Mouse (Mus musculus): ENCODE measurements around the gene Nudt8. TPM values are rescaled to one million over a fixed set of nuclear protein-coding genes. Genes with fewer than 3 reads are reported as not detected.
"Not testable (repeated sequence)": the region's sequence is repeated elsewhere in the genome, so short reads cannot be mapped to it uniquely, and the experiment has no call there.

The Nudt8 gene
- total and polyA plus RNA-seq, 3 experiments: 24.7 to 40.2 (median 36.3) TPM

- dilution Hi-C loops (cut with MboI; ENCODE audit: extremely low pct_ligation_motif_present, extremely low pct_unique_long_range_greater_than_20kb, low sequenced_read_pairs) (no loop called here), in situ Hi-C loops (cut with MboI; ENCODE audit: low pct_ligation_motif_present, low pct_unique_long_range_greater_than_20kb, low sequenced_read_pairs) (no loop called here)
- no peak for DNase-seq (ENCODE audit: extremely low read depth)
- H3K4me2 ChIP-seq (ENCODE audit: insufficient read depth, low read depth, poor library complexity, severe bottlenecking): no peak overlapping the region
- peaks cover 2 to 9% of the 10 kb centered on the region in 2 experiments; a peak in 3 of 4 replicates for H3K4me1 ChIP-seq (ENCODE audit: control insufficient read depth in 1 of 2, insufficient read depth in 2 of 2)
- H3K27me3 ChIP-seq (replicated peaks): no peaks in the 10 kb centered on the region
- TF ChIP-seq IRF4 (IDR thresholded peaks at IDR 0.05; ENCODE audit: low read depth, low read length): no peak
- no peak overlapping the region for H3K4me3 ChIP-seq (replicated peaks in 1 of 3; ENCODE audit: low read depth in 2 of 3, low read length in 2 of 3, poor library complexity in 1 of 3)
- no peaks in the 10 kb centered on the region for H3K9me3 ChIP-seq (replicated peaks; ENCODE audit: low read length)
- H3K27ac ChIP-seq (ENCODE audit: insufficient read depth, low read depth): no peak overlapping the region
- no peak overlapping the region for H3K9ac ChIP-seq (ENCODE audit: insufficient read depth, low read depth)
- H3K36me3 ChIP-seq (replicated peaks in 1 of 2; ENCODE audit: control insufficient read depth in 1 of 2, insufficient read depth in 1 of 2, low read length in 1 of 2): peaks cover 5 to 6% of the 10 kb centered on the region in 2 experiments
- H3K79me2 ChIP-seq (replicated peaks; ENCODE audit: control insufficient read depth, extremely low read depth, insufficient read depth, poor library complexity, severe bottlenecking): no peaks in the 10 kb centered on the region
These were observed 45.3 kb upstream of the Nudt8 start for GRCm38 (mm10) chr19:3955033-3955432.

GRCm38 (mm10) chr19:3955804-3956203 lies 44.6 kb upstream of the Nudt8 start:
- H3K27ac ChIP-seq (ENCODE audit: insufficient read depth, low read depth): no peak overlapping the region
- TF ChIP-seq SIN3A (IDR thresholded peaks at IDR 0.05; ENCODE audit: low read length): no peak
- no peak for TF ChIP-seq MYC (IDR thresholded peaks at IDR 0.05; ENCODE audit: low read depth, low read length)
- TF ChIP-seq TBP (conservative IDR thresholded peaks at IDR 0.05; ENCODE audit: low read depth, low read length): no peak
- no peak for TF ChIP-seq ELF1 (IDR thresholded peaks at IDR 0.05; ENCODE audit: low read depth, low read length)
- TF ChIP-seq MAX (IDR thresholded peaks at IDR 0.05; ENCODE audit: low read length): no peak
- no peak for TF ChIP-seq JUN (IDR thresholded peaks at IDR 0.05; ENCODE audit: insufficient read depth, low read depth, low read length)
- no peak for TF ChIP-seq USF2 (conservative IDR thresholded peaks at IDR 0.05; ENCODE audit: low read depth, low read length)
- TF ChIP-seq ZMIZ1 (IDR thresholded peaks at IDR 0.05; ENCODE audit: low read depth, low read length): no peak
- TF ChIP-seq TCF12 (IDR thresholded peaks at IDR 0.05; ENCODE audit: low read depth, low read length): no peak
- no peak for TF ChIP-seq SMC3 (IDR thresholded peaks at IDR 0.05; ENCODE audit: low read depth, low read length)
- TF ChIP-seq E2F4 (IDR thresholded peaks at IDR 0.05; ENCODE audit: insufficient replicate concordance, low read depth, low read length): no peak
- no peak for TF ChIP-seq MXI1 (IDR thresholded peaks at IDR 0.05; ENCODE audit: low read depth, low read length)
- H3K27me3 ChIP-seq (replicated peaks): no peaks in the 10 kb centered on the region
- H3K36me3 ChIP-seq (replicated peaks in 1 of 2; ENCODE audit: control insufficient read depth in 1 of 2, insufficient read depth in 1 of 2, low read length in 1 of 2): no peaks in the 10 kb centered on the region
- H3K9ac ChIP-seq (ENCODE audit: insufficient read depth, low read depth): no peak overlapping the region
- H3K4me3 ChIP-seq (replicated peaks in 1 of 3; ENCODE audit: low read depth in 2 of 3, low read length in 2 of 3, poor library complexity in 1 of 3): no peak overlapping the region
- in situ Hi-C loops (cut with MboI; ENCODE audit: low pct_ligation_motif_present, low pct_unique_long_range_greater_than_20kb, low sequenced_read_pairs): no loop called here
- H3K79me2 ChIP-seq (replicated peaks; ENCODE audit: control insufficient read depth, extremely low read depth, insufficient read depth, poor library complexity, severe bottlenecking): no peaks in the 10 kb centered on the region
- dilution Hi-C loops (cut with MboI; ENCODE audit: extremely low pct_ligation_motif_present, extremely low pct_unique_long_range_greater_than_20kb, low sequenced_read_pairs): no loop called here
- no peak for DNase-seq (ENCODE audit: extremely low read depth)
- H3K4me1 ChIP-seq (ENCODE audit: control insufficient read depth in 1 of 2, insufficient read depth in 2 of 2): peaks cover 2 to 9% of the 10 kb centered on the region in 2 experiments; a peak in 3 of 4 replicates
- no peak overlapping the region for H3K4me2 ChIP-seq (ENCODE audit: insufficient read depth, low read depth, poor library complexity, severe bottlenecking)
- H3K9me3 ChIP-seq (replicated peaks; ENCODE audit: low read length): no peaks in the 10 kb centered on the region

GRCm38 (mm10) chr19:3957296-3958036 lies 42.9 kb upstream of the Nudt8 start:
- H3K4me3 ChIP-seq (replicated peaks in 1 of 3; ENCODE audit: low read depth in 2 of 3, low read length in 2 of 3, poor library complexity in 1 of 3); dilution Hi-C loops (cut with MboI; ENCODE audit: extremely low pct_ligation_motif_present, extremely low pct_unique_long_range_greater_than_20kb, low sequenced_read_pairs); DNase-seq (ENCODE audit: extremely low read depth): not testable (repeated sequence)

More at GRCm38 (mm10) chr19:3957296-3958036, 42.9 kb upstream of the Nudt8 start:
- H3K9ac ChIP-seq (ENCODE audit: insufficient read depth, low read depth); H3K27me3 ChIP-seq (replicated peaks); H3K27ac ChIP-seq (ENCODE audit: insufficient read depth, low read depth); H3K4me2 ChIP-seq (ENCODE audit: insufficient read depth, low read depth, poor library complexity, severe bottlenecking); H3K9me3 ChIP-seq (replicated peaks; ENCODE audit: low read length); H3K4me1 ChIP-seq (ENCODE audit: control insufficient read depth in 1 of 2, insufficient read depth in 2 of 2); H3K79me2 ChIP-seq (replicated peaks; ENCODE audit: control insufficient read depth, extremely low read depth, insufficient read depth, poor library complexity, severe bottlenecking); H3K36me3 ChIP-seq (replicated peaks in 1 of 2; ENCODE audit: control insufficient read depth in 1 of 2, insufficient read depth in 1 of 2, low read length in 1 of 2); in situ Hi-C loops (cut with MboI; ENCODE audit: low pct_ligation_motif_present, low pct_unique_long_range_greater_than_20kb, low sequenced_read_pairs): not testable (repeated sequence)

Data from CH12.LX (cell line).